21 mouse cellular contexts compared by ENCODE assay signal in the genomic region with DNA sequence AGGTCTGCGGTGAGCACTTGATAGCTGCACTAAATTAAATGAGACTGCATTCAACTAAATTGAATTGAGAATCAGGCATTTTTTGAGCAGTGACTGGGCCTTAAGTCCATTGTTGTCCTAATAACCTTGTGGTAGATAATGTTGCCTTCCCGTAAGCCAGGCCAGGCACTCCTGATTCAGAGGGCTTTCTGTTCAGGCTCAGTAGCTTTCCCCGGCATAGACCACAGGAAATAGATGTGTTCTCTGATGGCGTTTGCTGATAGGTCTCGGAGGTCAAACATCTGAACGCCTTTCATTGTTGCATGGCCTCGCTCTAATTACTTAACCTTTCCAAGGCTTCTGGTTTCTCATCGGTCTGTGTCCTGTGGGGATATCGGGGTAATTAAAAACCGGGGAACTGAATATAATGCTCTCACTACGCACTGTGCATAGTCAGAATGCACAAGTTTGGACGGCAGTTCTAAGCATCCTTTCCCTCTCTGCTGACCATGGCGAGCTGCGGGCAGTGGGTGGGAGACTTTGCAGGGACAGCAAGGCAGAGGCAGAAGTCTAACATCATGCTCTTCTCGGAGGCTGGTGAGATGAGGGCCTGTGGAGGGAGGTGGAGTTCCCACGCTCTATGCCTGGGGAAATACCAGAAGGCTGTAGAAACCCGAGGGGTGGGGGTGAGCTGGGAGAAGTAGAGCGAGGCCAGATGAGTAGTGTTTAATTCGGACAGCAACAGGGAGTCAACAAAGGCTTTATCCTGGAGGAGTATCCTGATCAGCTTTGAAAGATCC. TPM values are rescaled to one million over a fixed set of nuclear protein-coding genes. Genes with fewer than 3 reads are reported as not detected.
DNase-seq lines count a peak whose midpoint lies in the region; ATAC-seq lines count a peak whose summit lies in the region.
"Had no signal": no experiment of that assay in that cellular context is flagged by ENCODE, and none has a peak within 500 bp of the region (broad histone marks: within the 10 kb centered on the region; RNA-seq: fewer than 3 reads in every experiment).

No protein-coding gene starts in this region.

- H3K36me3 ChIP-seq in hindbrain, embryonic 12.5 days: no peaks in the 10 kb centered on the region
- H3K36me3 ChIP-seq in midbrain, embryonic 14.5 days (ENCODE audit: control insufficient read depth, insufficient read depth, low read length): no peaks in the 10 kb centered on the region
- H3K36me3 ChIP-seq: heart, embryonic 13.5 days; limb, embryonic 13.5 days had no signal

- peak; percentile 44; the same call in 1 of the 2 replicates for ATAC-seq in frontal cortex, adult (ENCODE audit: low TSS enrichment)
- peak; percentile 63 for ATAC-seq in hindbrain, embryonic 12.5 days (ENCODE audit: low FRiP score)
- ATAC-seq in midbrain, embryonic 14.5 days (ENCODE audit: low FRiP score, low TSS enrichment): no peak

- 17% methylated on average over 19 of the region's 19 CpGs for WGBS in hindbrain, embryonic 12.5 days
- WGBS in midbrain, embryonic 14.5 days: 7% methylated on average over 19 of the region's 19 CpGs

- intact Hi-C loops in gastrocnemius, postnatal 14 days (cut with DNase I; ENCODE audit: low total_unique reads): no loop called here
- intact Hi-C loops in left cerebral cortex, postnatal 36 days (cut with DNase I): no loop called here

- H3K27ac ChIP-seq in hindbrain, embryonic 12.5 days: peak overlapping the region; percentile 55
- H3K27ac ChIP-seq in midbrain, embryonic 14.5 days (replicated peaks; ENCODE audit: low read depth, low read length): peak overlapping the region; percentile 55
- H3K27ac ChIP-seq: heart, embryonic 13.5 days; limb, embryonic 13.5 days had no signal

- 0 out of 2 replicates have a peak overlapping the region, but pooled peaks have one; percentile 13 for H3K4me2 ChIP-seq in hindbrain, embryonic 12.5 days (replicated peaks)
- H3K4me2 ChIP-seq in midbrain, embryonic 14.5 days (ENCODE audit: low read length): no peak overlapping the region
- H3K4me2 ChIP-seq: heart, embryonic 13.5 days; limb, embryonic 13.5 days had no signal

- no peaks in the 10 kb centered on the region for H3K27me3 ChIP-seq in hindbrain, embryonic 12.5 days
- H3K27me3 ChIP-seq in midbrain, embryonic 14.5 days (ENCODE audit: control insufficient read depth, insufficient read depth, low read length): no peaks in the 10 kb centered on the region
- H3K27me3 ChIP-seq: limb, embryonic 13.5 days had no signal

- no peaks in the 10 kb centered on the region for H3K9me3 ChIP-seq in hindbrain, embryonic 12.5 days (replicated peaks)
- no peaks in the 10 kb centered on the region for H3K9me3 ChIP-seq in midbrain, embryonic 14.5 days (ENCODE audit: control insufficient read depth, low read length)
- H3K9me3 ChIP-seq: heart, embryonic 13.5 days; limb, embryonic 13.5 days had no signal

- H3K4me1 ChIP-seq in hindbrain, embryonic 12.5 days: peaks cover 23% of the 10 kb centered on the region
- peaks cover 20% of the 10 kb centered on the region for H3K4me1 ChIP-seq in midbrain, embryonic 14.5 days (ENCODE audit: control insufficient read depth, insufficient read depth, low read length)
- H3K4me1 ChIP-seq: heart, embryonic 13.5 days; limb, embryonic 13.5 days had no signal

- DNase-seq in frontal cortex, postnatal 14 days (ENCODE audit: low spot score in 2 of 2): no peak
- peak; percentile 46 for DNase-seq in midbrain, embryonic 14.5 days
- no peak for DNase-seq in gastrocnemius, postnatal 14 days
- DNase-seq in kidney, adult 9 months: no peak
- DNase-seq in gastrocnemius, adult 8-10 months (ENCODE audit: low spot score in 2 of 2): no peak
- no peak for DNase-seq in left cerebral cortex, postnatal 36 days (ENCODE audit: low spot score in 2 of 2)
- DNase-seq: adrenal gland, postnatal 25 days; B cell, adult 2 months; right cerebral cortex, adult 18-20 months had no signal

- no peak overlapping the region for H3K4me3 ChIP-seq in hindbrain, embryonic 12.5 days
- no peak overlapping the region for H3K4me3 ChIP-seq in midbrain, embryonic 14.5 days (replicated peaks; ENCODE audit: low read depth, low read length)
- H3K4me3 ChIP-seq: heart, embryonic 13.5 days; limb, embryonic 13.5 days had no signal

- no peak overlapping the region for H3K9ac ChIP-seq in hindbrain, embryonic 12.5 days
- no peak overlapping the region for H3K9ac ChIP-seq in midbrain, embryonic 14.5 days (replicated peaks; ENCODE audit: low read length)
- H3K9ac ChIP-seq: heart, embryonic 13.5 days; limb, embryonic 13.5 days had no signal

RNA-seq across cellular contexts. Expression of gene Hmgb4, which starts 19.5 kb away (rescaled TPM):
- polyA plus RNA-seq in hindbrain, embryonic 12.5 days (2016; fragmentation: Nextera tagmentation; extraction: Ambion mirVana): not detected in 2 replicates
- 0.31 TPM in 1 of 2 replicates, not detected in the other for polyA plus RNA-seq in midbrain, embryonic 14.5 days (2014; fragmentation: Nextera tagmentation; extraction: Ambion mirVana)
- not detected for total RNA-seq in gastrocnemius, postnatal 14 days (2021)
- not detected for total RNA-seq in gastrocnemius, adult 8-10 months (2022)
- not detected for total RNA-seq in left cerebral cortex, postnatal 36 days (2021)
- total RNA-seq: adrenal gland, postnatal 25 days; gastrocnemius, postnatal 4 days; hematopoietic stem cell, adult 5-6 weeks; left cerebral cortex, adult 18-20 months had no signal
- polyA plus RNA-seq: cortical plate, adult 2 months; heart, embryonic 13.5 days; kidney, embryonic 14.5 days; limb, embryonic 13.5 days; liver, embryonic 16.5 days; spleen, adult 2 months; urinary bladder, adult 2 months had no signal
